Mouse (Mus musculus): ENCODE results near the gene Elk1. TPM values are rescaled to one million over a fixed set of nuclear protein-coding genes. Genes with fewer than 3 reads are reported as not detected.

Elk1 gene
- polyA plus RNA-seq (2012; rRNA removed): 36.0 and 39.1 TPM in 2 replicates

GRCm38 (mm10) chrX:20950191-20950880, at the start of gene Elk1:
Elk1 (minus strand) TSS chrX:20950608.
- peak; percentile 85 to 87 for DNase-seq (ENCODE audit: extremely low spot score in 1 of 2, low spot score in 1 of 2)

DNA sequence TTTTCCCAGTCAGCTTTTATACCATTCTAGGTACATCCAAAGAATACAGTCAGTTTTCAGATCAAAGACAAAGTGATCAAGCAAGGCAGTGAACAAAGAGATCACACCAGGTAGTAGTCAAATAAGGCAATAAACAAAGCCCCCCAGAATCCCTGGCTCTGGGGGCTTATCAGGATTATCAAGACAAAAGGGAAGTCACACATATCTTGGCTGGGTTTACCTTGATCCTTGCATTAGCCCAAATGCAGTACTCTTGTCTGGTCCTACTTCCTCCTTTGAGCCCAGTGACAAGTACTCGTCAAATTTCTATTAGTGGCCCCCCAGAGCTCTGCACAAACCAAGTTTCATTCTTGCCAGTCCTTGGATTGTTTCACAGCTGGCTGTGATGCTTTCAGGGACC, 30.5 kb upstream of the Elk1 start:
- no peak for DNase-seq (ENCODE audit: extremely low spot score in 1 of 2, low spot score in 1 of 2)

GRCm38 (mm10) chrX:20961477-20962378, 11.3 kb upstream of the Elk1 start, which contains the start of gene Uxt:
Uxt (minus strand) TSS chrX:20962017.
- DNase-seq (ENCODE audit: extremely low spot score in 1 of 2, low spot score in 1 of 2): peak; percentile 85 to 92

GRCm38 (mm10) chrX:20946055-20946454, 4.4 kb downstream of the Elk1 start:
- peak; percentile 28 to 80 for DNase-seq (ENCODE audit: extremely low spot score in 1 of 2, low spot score in 1 of 2)

GRCm38 (mm10) chrX:20931963-20932362, 18.4 kb downstream of the Elk1 start:
- no peak for DNase-seq (ENCODE audit: extremely low spot score in 1 of 2, low spot score in 1 of 2)

GRCm38 (mm10) chrX:20931364-20931763, 19.0 kb downstream of the Elk1 start, which contains the start of gene Cfp:
Cfp (minus strand) TSS chrX:20931555.
- no peak for DNase-seq (ENCODE audit: extremely low spot score in 1 of 2, low spot score in 1 of 2)

GRCm38 (mm10) chrX:20929859-20930258, 20.5 kb downstream of the Elk1 start:
- no peak for DNase-seq (ENCODE audit: extremely low spot score in 1 of 2, low spot score in 1 of 2)

GRCm38 (mm10) chrX:20924976-20925375, 25.4 kb downstream of the Elk1 start:
- no peak for DNase-seq (ENCODE audit: extremely low spot score in 1 of 2, low spot score in 1 of 2)

DNA sequence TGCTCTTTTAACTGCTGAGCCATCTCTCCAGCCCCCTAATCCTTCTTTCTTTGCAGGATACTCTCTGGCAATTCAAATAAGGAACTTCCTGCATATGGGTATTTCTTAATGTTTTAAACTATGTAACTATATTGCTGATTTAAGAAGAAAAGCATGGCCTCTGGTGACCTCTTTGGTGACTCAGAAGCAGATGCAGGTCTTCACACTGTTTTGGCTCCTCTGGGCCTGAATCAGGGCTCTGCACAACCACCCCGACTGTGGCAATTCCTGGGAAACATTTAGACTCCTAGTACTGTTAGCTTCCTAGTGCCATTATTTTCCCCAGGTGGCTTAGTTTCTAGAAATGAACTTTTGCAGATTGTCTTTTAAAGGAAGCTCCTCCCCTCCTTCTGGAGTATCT, 26.9 kb downstream of the Elk1 start:
- DNase-seq (ENCODE audit: extremely low spot score in 1 of 2, low spot score in 1 of 2): no peak

DNA sequence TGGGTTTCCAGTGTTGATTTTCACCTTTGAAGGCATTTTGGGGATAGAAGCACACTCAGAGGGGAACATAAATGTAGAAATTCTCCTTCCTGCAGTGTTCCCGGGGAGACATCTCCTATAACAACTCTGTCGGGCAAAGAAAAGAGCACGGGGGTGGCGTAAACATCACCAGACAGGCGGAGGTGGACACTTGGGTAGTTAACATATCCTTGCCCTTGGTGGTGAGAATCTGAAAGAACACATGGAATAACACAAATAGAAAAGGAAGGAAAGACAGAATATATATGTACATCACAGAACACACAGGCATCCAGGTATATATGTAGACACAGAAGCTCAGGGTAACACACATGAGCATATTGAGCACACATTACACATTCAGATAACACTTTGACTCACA, 29.0 kb downstream of the Elk1 start:
- DNase-seq (ENCODE audit: extremely low spot score in 1 of 2, low spot score in 1 of 2): peak; percentile 26 to 33

DNA sequence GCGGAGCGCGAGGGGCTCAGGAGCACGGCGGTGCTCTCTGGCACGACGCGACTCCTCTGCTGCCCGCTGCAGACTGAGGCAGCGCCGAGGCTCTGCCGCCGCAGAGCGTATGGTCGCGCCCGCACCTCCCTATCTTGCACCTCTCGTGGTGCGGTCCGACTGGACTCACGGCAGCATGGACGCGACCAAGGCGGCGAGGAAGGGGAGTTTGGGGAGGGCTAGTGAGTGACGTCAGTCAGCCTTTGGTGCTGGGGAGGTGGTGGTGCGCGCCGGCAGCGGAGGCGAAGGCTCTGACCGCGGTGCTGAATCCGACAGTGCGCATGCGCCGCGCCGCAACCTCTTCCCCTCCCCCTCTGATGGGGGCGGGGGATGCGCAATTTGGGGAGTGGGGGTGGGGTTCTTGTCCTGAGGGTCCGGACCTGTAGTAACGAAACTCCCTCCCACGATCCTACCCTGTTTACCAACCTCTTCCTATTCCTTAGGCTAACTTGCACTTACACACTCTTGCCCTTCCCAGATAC, 29.5 kb downstream of the Elk1 start, which contains the start of gene Syn1:
TSS of gene Syn1 (minus strand) at position 161 of the 521 bp plus-strand sequence.
- DNase-seq (ENCODE audit: extremely low spot score in 1 of 2, low spot score in 1 of 2): peak; percentile 71 to 85

DNA sequence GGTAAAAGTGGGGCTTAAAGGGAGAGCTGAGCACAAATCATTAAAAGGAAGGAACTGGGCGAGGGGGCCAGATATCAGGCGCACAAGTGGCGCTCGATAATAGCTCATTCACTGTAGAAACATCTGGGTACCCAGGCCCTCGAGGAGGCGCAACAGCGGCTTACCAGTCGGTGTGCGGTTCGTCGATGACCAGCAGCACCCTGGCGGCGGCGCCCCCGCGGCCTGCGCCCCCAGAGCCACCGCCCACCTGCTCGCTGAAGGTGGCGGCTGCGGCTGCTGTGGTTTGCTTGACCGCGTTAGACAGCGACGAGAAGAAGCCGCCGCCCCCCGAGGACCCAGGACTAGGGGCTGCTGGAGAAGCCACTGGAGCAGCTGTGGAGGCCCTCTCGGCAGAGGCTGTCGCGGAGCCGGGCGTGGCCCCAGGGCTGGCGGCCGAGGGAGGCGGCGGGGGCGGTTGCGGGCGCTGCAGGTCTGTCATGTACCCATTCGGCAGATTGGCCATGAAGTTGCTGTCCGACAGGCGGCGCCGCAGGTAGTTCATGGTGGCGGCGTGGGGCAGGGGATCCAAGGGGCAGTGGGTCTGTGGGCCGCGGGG, 30.1 kb downstream of the Elk1 start:
- DNase-seq (ENCODE audit: extremely low spot score in 1 of 2, low spot score in 1 of 2): no peak

DNA sequence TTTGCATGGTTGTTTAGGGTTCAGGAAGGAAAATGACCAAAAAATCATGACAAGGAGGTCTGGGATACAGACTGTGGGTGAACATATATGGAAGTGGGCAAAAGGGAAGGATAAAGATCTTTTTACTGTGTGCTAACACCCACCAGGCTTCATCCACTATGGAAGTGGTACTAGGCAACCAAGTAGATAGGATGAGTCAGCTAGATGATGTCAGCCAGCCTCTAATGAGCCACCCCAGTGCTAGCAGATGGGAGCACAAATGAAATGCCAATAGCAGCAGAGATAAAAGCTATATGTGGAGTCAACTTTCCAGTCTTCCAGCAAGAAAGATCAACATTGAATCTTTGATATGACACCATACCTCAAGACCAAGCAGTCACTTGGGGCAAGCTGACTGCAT, 35.3 kb downstream of the Elk1 start:
- DNase-seq (ENCODE audit: extremely low spot score in 1 of 2, low spot score in 1 of 2): peak; percentile 26 to 55

DNA sequence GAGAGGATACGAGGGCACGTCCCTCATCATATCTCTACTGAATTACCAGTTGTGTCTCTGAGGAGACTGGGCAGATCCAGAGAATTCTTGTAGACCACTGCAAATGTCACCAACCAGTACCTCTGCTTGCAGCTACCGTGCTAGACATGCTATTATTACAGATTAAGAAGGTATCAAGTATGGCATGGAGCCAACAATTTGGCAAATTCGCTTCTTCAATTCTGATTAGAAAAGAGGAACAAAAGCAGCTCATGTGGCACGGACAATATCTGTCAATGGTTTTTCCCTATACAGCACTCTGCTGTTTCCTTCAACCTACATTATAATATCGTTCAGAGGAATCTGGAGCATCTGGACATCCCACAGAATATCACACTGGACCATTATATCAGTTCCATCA, 36.7 kb downstream of the Elk1 start:
- DNase-seq (ENCODE audit: extremely low spot score in 1 of 2, low spot score in 1 of 2): no peak

- DNase-seq (ENCODE audit: extremely low spot score in 1 of 2, low spot score in 1 of 2): no peak
These were observed 40.3 kb downstream of the Elk1 start for GRCm38 (mm10) chrX:20910074-20910473.

Other genes starting within 250 kb of the Elk1 start
- gene Usp11, start 246.7 kb downstream of the Elk1 start, polyA plus RNA-seq (2012; rRNA removed): 107 and 128 TPM in 2 replicates
- gene Araf, start 152.8 kb downstream of the Elk1 start, polyA plus RNA-seq (2012; rRNA removed): 232 and 257 TPM in 2 replicates
- 1.5 and 1.6 TPM in 2 replicates for gene Timp1, start 80.4 kb downstream of the Elk1 start, polyA plus RNA-seq (2012; rRNA removed)
- gene Syn1, start 29.6 kb downstream of the Elk1 start, polyA plus RNA-seq (2012; rRNA removed): 273 and 320 TPM in 2 replicates
- gene Cfp, start 19.1 kb downstream of the Elk1 start, polyA plus RNA-seq (2012; rRNA removed): 19.2 and 21.8 TPM in 2 replicates
- gene Uxt, start 11.4 kb upstream of the Elk1 start, polyA plus RNA-seq (2012; rRNA removed): 15.0 and 17.7 TPM in 2 replicates
- gene Zfp182, start 111.7 kb upstream of the Elk1 start, polyA plus RNA-seq (2012; rRNA removed): 9.6 and 10.2 TPM in 2 replicates
- not detected in 2 replicates for gene Spaca5, start 117.8 kb upstream of the Elk1 start, polyA plus RNA-seq (2012; rRNA removed)
- gene Zfp300, start 138.9 kb upstream of the Elk1 start, polyA plus RNA-seq (2012; rRNA removed): 1.6 and 1.8 TPM in 2 replicates
- gene Ssxa1, start 165.2 kb upstream of the Elk1 start, polyA plus RNA-seq (2012; rRNA removed): not detected in 2 replicates
- gene Gm21876, start 225.0 kb upstream of the Elk1 start, polyA plus RNA-seq (2012; rRNA removed): not detected in 2 replicates

All from frontal cortex, adult 2 months (tissue).